Mouse (Mus musculus) forebrain, embryonic 14.5 days (tissue): ENCODE results near the gene Kctd7. TPM values are rescaled to one million over a fixed set of nuclear protein-coding genes. Genes with fewer than 3 reads are reported as not detected.

Experiments used
- ATAC-seq: fragments of 200-750 bp; cut with Nextera tagmentation; 2 replicates; pipeline ENCODE4 v1.8.0; 2017; ENCODE audit warnings: mild to moderate bottlenecking, moderate library complexity
- DNase-seq: peaks from one replicate; pipeline ENCODE4 v3.0.0-alpha.2; 2015; ENCODE audit warnings: low spot score
- H3K27ac ChIP-seq: fragments of 300-500 bp; sonication (generic); 2 replicates; pipeline ENCODE4 v1.5.1; 2014; ENCODE audit warnings: low read depth, mild to moderate bottlenecking, control low read depth, low read length, moderate library complexity
- H3K27me3 ChIP-seq: fragments of 300-500 bp; sonication (generic); replicated peaks from 2 replicates; pipeline ENCODE4 v1.6.1; 2014; ENCODE audit warnings: low read length, control low read depth, mixed read lengths; ENCODE audit not compliant: control insufficient read depth, insufficient read depth
- H3K36me3 ChIP-seq: fragments of 300-500 bp; sonication (generic); 2 replicates; pipeline ENCODE4 v1.6.1; 2014; ENCODE audit warnings: low read length, control low read depth; ENCODE audit not compliant: control insufficient read depth, insufficient read depth
- H3K4me1 ChIP-seq: fragments of 300-500 bp; sonication (generic); 2 replicates; pipeline ENCODE4 v1.6.1; 2014; ENCODE audit warnings: antibody characterized with exemption, low read length, control low read depth; ENCODE audit not compliant: control insufficient read depth, insufficient read depth
- H3K4me2 ChIP-seq: fragments of 300-500 bp; sonication (generic); 2 replicates; pipeline ENCODE4 v1.6.1; 2014; ENCODE audit warnings: mild to moderate bottlenecking, control low read depth, low read length
- H3K4me3 ChIP-seq: fragments of 300-500 bp; sonication (generic); 2 replicates; pipeline ENCODE4 v1.5.1; 2014; ENCODE audit warnings: low read depth, low read length, control low read depth
- H3K9ac ChIP-seq: fragments of 300-500 bp; sonication (generic); 2 replicates; pipeline ENCODE4 v1.6.1; 2014; ENCODE audit warnings: mild to moderate bottlenecking, low read length, control low read depth, moderate library complexity
- H3K9me3 ChIP-seq: fragments of 300-500 bp; sonication (generic); replicated peaks from 2 replicates; pipeline ENCODE4 v1.6.1; 2016; ENCODE audit warnings: low read length, control low read depth, mixed read lengths; ENCODE audit not compliant: control insufficient read depth
- WGBS: fragments of 180-500 bp; shearing (Covaris S2); extraction: QIAGEN DNeasy Blood & Tissue Kit; methylation state at CpG from one replicate; pipeline ENCODE4 v1.1.7; 2014; 5-methylcytosine and 5-hydroxymethylcytosine counted together
- polyA plus RNA-seq: library from polyadenylated mRNA; unstranded; fragments of >200 nt; fragmentation: Nextera tagmentation; extraction: Ambion mirVana; gene quantifications from 2 replicates; pipeline ENCODE4 v1.2.1, GENCODE M21; 2014

Gene Kctd7
- polyA plus RNA-seq, 1 experiment from 2014 or later: 10.9 TPM

GRCm38 (mm10) chr5:130191865-130192264, 47.2 kb downstream of the Kctd7 start:
- Histone ChIP-seq H3K27me3 (no peaks in the 10 kb centered on the region), H3K9ac (no peak overlapping the region), H3K9me3 (no peaks in the 10 kb centered on the region), H3K27ac (no peak overlapping the region), H3K4me3 (no peak overlapping the region), H3K4me1 (no peaks in the 10 kb centered on the region), H3K36me3 (peaks cover 49% of the 10 kb centered on the region), H3K4me2 (no peak overlapping the region)
- DNase-seq (no peak), ATAC-seq (no peak)
- 96% methylated on average over 6 of the region's 6 CpGs for WGBS

DNA sequence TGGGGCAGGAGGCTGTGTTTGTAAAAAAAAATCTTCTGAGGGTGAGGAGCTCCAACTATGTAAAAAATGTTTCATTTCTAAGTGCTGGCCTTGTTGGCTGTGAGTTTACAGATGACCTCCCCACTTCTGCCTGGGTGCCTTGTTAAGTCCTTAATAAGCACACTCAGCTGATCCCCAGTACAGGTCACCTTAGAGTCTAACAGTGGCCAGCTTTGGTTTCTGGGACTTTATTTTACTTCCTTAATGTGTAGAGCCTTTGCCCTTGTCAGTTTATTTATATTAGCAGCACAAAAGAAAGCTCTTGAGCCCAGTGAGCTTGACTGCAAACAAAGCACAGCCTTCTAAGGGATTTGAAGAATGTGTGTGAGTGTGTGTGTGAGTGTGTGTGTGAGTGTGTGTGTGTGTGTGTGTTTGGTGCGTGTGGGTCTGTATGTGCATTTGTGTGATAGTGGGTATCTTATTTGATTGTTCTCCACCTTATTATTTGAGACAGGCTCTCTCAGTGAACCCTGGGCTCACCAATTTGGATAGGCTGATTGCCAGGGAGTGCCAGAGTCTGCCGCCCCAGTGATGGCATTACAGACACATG, 47.8 kb downstream of the Kctd7 start:
- ATAC-seq (no peak), DNase-seq (no peak)
- H3K4me2 ChIP-seq: no peak overlapping the region
- no peak overlapping the region for H3K4me3 ChIP-seq
- no peaks in the 10 kb centered on the region for H3K9me3 ChIP-seq
- no peak overlapping the region for H3K9ac ChIP-seq
- no peak overlapping the region for H3K27ac ChIP-seq
- no peaks in the 10 kb centered on the region for H3K27me3 ChIP-seq
- peaks cover 53% of the 10 kb centered on the region for H3K36me3 ChIP-seq
- whole genome bisulfite sequencing: 76% methylated on average over 2 of the region's 2 CpGs
- H3K4me1 ChIP-seq: no peaks in the 10 kb centered on the region

GRCm38 (mm10) chr5:130193760-130194159, 49.1 kb downstream of the Kctd7 start:
- 93% methylated on average over 3 of the region's 3 CpGs for WGBS
- Histone ChIP-seq H3K27ac (no peak overlapping the region), H3K4me3 (no peak overlapping the region), H3K9me3 (no peaks in the 10 kb centered on the region), H3K4me2 (no peak overlapping the region), H3K9ac (no peak overlapping the region), H3K27me3 (no peaks in the 10 kb centered on the region), H3K4me1 (no peaks in the 10 kb centered on the region), H3K36me3 (peaks cover 64% of the 10 kb centered on the region)
- ATAC-seq (no peak), DNase-seq (no peak)

GRCm38 (mm10) chr5:130196307-130196706, 51.6 kb downstream of the Kctd7 start:
- DNase-seq: no peak
- H3K4me1 ChIP-seq: no peaks in the 10 kb centered on the region
- H3K9me3 ChIP-seq: no peaks in the 10 kb centered on the region
- 94% methylated on average over 1 of the region's 1 CpGs for WGBS
- H3K4me2 ChIP-seq: no peak overlapping the region
- no peak for ATAC-seq
- no peaks in the 10 kb centered on the region for H3K27me3 ChIP-seq
- H3K9ac ChIP-seq: no peak overlapping the region
- H3K27ac ChIP-seq: no peak overlapping the region
- H3K36me3 ChIP-seq: peaks cover 63% of the 10 kb centered on the region
- H3K4me3 ChIP-seq: no peak overlapping the region

DNA sequence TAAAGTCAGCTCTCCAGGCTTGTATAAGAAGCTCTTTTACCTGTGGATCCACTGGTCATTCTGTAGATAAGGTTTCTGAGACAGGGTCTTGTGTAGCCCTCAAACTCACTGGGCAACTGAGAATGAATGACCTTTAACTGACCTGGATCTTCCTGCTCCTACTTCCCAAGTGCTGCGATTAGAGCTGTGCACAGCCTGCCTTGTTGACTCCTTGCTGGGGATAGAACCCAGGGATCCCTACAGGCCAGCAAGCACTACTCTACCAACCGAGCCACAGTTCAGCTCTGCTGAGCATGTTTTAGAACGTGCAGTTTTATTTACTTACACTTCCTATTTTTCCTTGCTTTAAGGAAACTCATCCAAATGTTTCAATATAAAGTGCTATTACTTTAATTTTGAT, 52.8 kb downstream of the Kctd7 start:
- H3K36me3 ChIP-seq: peaks cover 56% of the 10 kb centered on the region
- DNase-seq: no peak
- H3K27me3 ChIP-seq: no peaks in the 10 kb centered on the region
- H3K9ac ChIP-seq: no peak overlapping the region
- ATAC-seq: no peak
- no peaks in the 10 kb centered on the region for H3K4me1 ChIP-seq
- no peak overlapping the region for H3K4me2 ChIP-seq
- no peak overlapping the region for H3K27ac ChIP-seq
- no peaks in the 10 kb centered on the region for H3K9me3 ChIP-seq
- no peak overlapping the region for H3K4me3 ChIP-seq
- 95% methylated on average over 3 of the region's 3 CpGs for WGBS

GRCm38 (mm10) chr5:130197981-130198380, 53.3 kb downstream of the Kctd7 start:
- 94% methylated on average over 7 of the region's 7 CpGs for WGBS
- ATAC-seq: no peak
- no peak overlapping the region for H3K9ac ChIP-seq
- H3K36me3 ChIP-seq: peaks cover 50% of the 10 kb centered on the region
- H3K4me3 ChIP-seq: no peak overlapping the region
- H3K4me2 ChIP-seq: no peak overlapping the region
- no peak for DNase-seq
- H3K4me1 ChIP-seq: no peaks in the 10 kb centered on the region
- H3K9me3 ChIP-seq: no peaks in the 10 kb centered on the region
- no peaks in the 10 kb centered on the region for H3K27me3 ChIP-seq
- H3K27ac ChIP-seq: no peak overlapping the region

GRCm38 (mm10) chr5:130200233-130201029, 55.8 kb downstream of the Kctd7 start:
- Histone ChIP-seq H3K36me3 (peaks cover 47% of the 10 kb centered on the region), H3K4me2 (no peak overlapping the region), H3K27ac (no peak overlapping the region), H3K4me1 (no peaks in the 10 kb centered on the region), H3K4me3 (no peak overlapping the region), H3K9me3 (no peaks in the 10 kb centered on the region), H3K9ac (no peak overlapping the region), H3K27me3 (no peaks in the 10 kb centered on the region)
- DNase-seq: no peak
- 89% methylated on average over 10 of the region's 10 CpGs for WGBS
- ATAC-seq: no peak

DNA sequence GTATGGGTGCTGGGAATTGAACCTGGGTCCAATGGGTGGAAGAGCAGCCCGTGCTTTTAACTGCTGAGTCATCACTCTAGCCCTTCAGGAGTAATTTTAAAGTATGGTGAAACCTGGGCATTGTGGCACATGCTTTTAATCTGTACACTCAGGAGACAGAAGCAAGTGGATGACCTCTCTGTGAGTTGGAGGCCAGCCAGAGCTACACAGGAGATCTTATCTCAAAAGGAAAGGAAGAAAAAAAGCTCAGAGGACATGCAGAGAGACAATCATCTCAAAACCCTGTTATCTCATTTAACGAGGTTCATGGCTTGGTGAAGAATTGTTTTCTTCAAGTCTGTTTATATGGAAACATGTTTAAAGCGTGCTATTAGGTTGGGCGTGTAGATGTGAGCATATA, 59.3 kb downstream of the Kctd7 start:
- ATAC-seq (no peak), DNase-seq (no peak)
- H3K9me3 ChIP-seq: no peaks in the 10 kb centered on the region
- H3K9ac ChIP-seq: no peak overlapping the region
- no peak overlapping the region for H3K27ac ChIP-seq
- H3K36me3 ChIP-seq: peaks cover 43% of the 10 kb centered on the region
- H3K27me3 ChIP-seq: no peaks in the 10 kb centered on the region
- H3K4me2 ChIP-seq: no peak overlapping the region
- H3K4me1 ChIP-seq: no peaks in the 10 kb centered on the region
- 79% methylated on average over 4 of the region's 4 CpGs for WGBS
- no peak overlapping the region for H3K4me3 ChIP-seq

DNA sequence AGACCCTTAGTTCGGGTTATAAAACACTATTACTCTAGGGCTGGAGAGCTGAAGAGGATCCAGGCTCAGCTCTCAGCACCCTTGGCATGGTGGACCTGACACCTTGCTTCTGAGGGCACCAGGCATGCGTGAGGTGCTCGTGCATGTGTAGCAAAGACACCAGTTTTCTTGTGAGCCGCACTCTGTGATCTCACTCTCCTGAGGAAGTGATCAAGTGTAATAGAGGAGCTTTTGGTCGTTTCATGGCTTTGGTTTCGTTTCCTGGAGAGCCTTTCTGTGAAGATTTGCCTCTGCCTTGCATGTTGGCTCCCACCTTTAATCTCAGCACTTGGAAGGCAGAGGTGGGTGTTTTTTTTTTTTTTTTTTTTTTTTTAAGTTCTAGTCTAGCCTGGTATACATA, 59.9 kb downstream of the Kctd7 start:
- H3K36me3 ChIP-seq: peaks cover 43% of the 10 kb centered on the region
- no peak overlapping the region for H3K4me2 ChIP-seq
- no peak for DNase-seq

More for the DNA sequence above, 59.9 kb downstream of the Kctd7 start:
- H3K9me3 ChIP-seq: no peaks in the 10 kb centered on the region
- no peak for ATAC-seq
- 87% methylated on average over 6 of the region's 6 CpGs for WGBS
- no peaks in the 10 kb centered on the region for H3K27me3 ChIP-seq
- H3K4me3 ChIP-seq: no peak overlapping the region
- no peaks in the 10 kb centered on the region for H3K4me1 ChIP-seq
- H3K27ac ChIP-seq: no peak overlapping the region
- no peak overlapping the region for H3K9ac ChIP-seq
